Mouse (Mus musculus): ENCODE results near the gene Gnai3. TPM values are rescaled to one million over a fixed set of nuclear protein-coding genes. Genes with fewer than 3 reads are reported as not detected.
A peak's percentile ranks its signal among the peaks of the same experiment; 100 is the strongest.

Gnai3 gene
- polyA plus RNA-seq, 1 experiment from 2014 or later, result 157 TPM

GRCm38 (mm10) chr3:108076836-108077235 lies 69.1 kb downstream of the Gnai3 start:
- no peak for ATAC-seq (ENCODE audit: low read depth)
- Histone ChIP-seq H3K9ac (ENCODE audit: low read depth, low read length) (no peak overlapping the region), H3K36me3 (ENCODE audit: control insufficient read depth, insufficient read depth, low read length) (peaks cover 77% of the 10 kb centered on the region), H3K4me3 (ENCODE audit: low read depth, low read length) (no peak overlapping the region), H3K27ac (replicated peaks; ENCODE audit: low read depth, low read length) (no peak overlapping the region), H3K27me3 (replicated peaks; ENCODE audit: control insufficient read depth, insufficient read depth, low read length) (no peaks in the 10 kb centered on the region), H3K4me2 (ENCODE audit: low read depth, low read length) (no peak overlapping the region), H3K4me1 (ENCODE audit: control insufficient read depth, insufficient read depth, low read length) (peaks cover 4% of the 10 kb centered on the region; the same call in 1 of the 2 replicates), H3K9me3 (ENCODE audit: control insufficient read depth, low read length) (no peaks in the 10 kb centered on the region)
- DNase-seq (ENCODE audit: low spot score), result no peak
- 90% methylated on average over 2 of the region's 9 CpGs for WGBS

DNA sequence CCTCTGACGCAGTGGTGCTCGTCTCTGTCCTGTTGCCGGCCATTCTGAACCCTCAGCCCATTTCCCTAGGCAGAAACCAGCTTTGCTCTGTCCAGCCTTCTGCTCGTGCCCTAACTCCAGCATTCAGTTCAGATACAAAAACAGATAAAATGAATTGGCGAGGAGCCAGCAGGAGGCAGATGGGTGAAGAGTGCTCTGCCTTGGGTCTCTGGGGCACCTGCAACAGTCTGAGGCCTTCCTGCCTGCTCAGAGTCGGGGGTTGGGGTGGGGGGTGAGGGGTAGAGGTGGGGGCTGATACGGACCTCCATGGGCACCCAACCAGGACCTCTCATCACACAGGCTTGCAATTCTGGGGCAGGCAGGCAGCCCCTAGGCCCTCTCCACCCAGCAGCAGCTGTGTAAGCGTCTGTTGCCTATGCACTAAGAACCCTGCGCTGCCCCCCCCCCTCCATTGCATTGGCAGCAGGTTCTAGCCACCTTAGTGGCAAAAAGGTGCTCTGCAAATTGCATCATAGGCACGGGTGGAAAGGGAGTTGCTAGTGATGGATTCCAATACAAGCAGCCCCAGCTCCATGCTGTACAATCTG lies 72.9 kb downstream of the Gnai3 start:
- no peak for ATAC-seq (ENCODE audit: low read depth)
- H3K4me1 ChIP-seq (ENCODE audit: control insufficient read depth, insufficient read depth, low read length), result no peaks in the 10 kb centered on the region
- no peaks in the 10 kb centered on the region for H3K27me3 ChIP-seq (replicated peaks; ENCODE audit: control insufficient read depth, insufficient read depth, low read length)
- H3K9me3 ChIP-seq (ENCODE audit: control insufficient read depth, low read length), result no peaks in the 10 kb centered on the region
- no peak overlapping the region for H3K4me2 ChIP-seq (ENCODE audit: low read depth, low read length)
- H3K9ac ChIP-seq (ENCODE audit: low read depth, low read length), result no peak overlapping the region
- H3K27ac ChIP-seq (replicated peaks; ENCODE audit: low read depth, low read length), result no peak overlapping the region
- DNase-seq (ENCODE audit: low spot score), result no peak
- 73% methylated on average over 9 of the region's 10 CpGs for WGBS
- peaks cover 59% of the 10 kb centered on the region for H3K36me3 ChIP-seq (ENCODE audit: control insufficient read depth, insufficient read depth, low read length)
- no peak overlapping the region for H3K4me3 ChIP-seq (ENCODE audit: low read depth, low read length)

DNA sequence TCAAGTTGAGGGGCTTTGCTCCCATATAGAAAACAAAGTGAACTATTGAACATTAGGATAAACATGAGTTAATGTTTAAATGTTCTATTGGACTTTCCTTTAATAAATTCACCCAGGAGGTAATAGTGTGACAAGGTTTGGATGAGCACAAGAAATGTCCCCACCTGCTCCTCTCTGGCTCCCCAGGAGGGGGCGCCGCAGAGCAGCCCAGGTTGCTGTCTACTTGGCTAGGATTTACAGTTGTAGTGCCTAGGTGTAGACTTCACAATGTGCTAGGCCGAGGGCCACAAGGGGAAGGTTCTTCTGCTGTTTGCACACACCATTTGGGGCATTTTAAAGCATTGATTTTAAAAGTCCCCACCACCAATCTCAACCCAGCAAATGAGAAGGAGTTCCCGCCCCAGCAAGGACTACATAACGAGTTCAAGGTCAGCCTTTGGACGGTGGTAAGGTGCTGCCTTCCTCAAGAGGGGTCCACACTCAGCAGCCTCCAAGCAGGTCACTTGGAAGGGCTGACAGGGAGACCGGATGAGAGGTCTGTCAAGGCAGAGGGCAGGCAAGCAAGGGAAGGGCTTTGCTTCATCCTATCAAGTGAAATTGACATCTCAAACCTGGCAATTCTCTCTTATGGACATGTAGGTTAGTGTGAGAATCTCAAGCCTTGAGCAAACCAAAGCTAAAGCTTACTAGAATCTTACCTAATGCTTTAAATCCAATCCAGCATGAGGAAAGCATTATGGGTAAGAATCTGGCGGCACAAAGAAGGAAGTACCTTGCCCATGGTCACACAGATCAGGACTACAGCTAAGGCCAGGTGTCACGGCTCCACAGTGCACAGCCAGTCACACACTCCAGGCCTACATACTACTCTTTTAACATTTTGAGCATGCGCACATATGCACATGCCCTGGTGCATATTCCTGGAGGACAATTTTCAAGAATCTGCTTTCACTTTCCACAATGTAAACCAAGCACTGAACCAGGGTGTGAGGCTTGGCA lies 75.4 kb downstream of the Gnai3 start:
- H3K4me3 ChIP-seq (ENCODE audit: low read depth, low read length), result no peak overlapping the region
- peaks cover 34% of the 10 kb centered on the region for H3K36me3 ChIP-seq (ENCODE audit: control insufficient read depth, insufficient read depth, low read length)
- no peaks in the 10 kb centered on the region for H3K9me3 ChIP-seq (ENCODE audit: control insufficient read depth, low read length)
- H3K4me1 ChIP-seq (ENCODE audit: control insufficient read depth, insufficient read depth, low read length), result no peaks in the 10 kb centered on the region
- H3K27me3 ChIP-seq (replicated peaks; ENCODE audit: control insufficient read depth, insufficient read depth, low read length), result no peaks in the 10 kb centered on the region
- no peak for ATAC-seq (ENCODE audit: low read depth)
- H3K4me2 ChIP-seq (ENCODE audit: low read depth, low read length), result no peak overlapping the region
- H3K27ac ChIP-seq (replicated peaks; ENCODE audit: low read depth, low read length), result no peak overlapping the region
- WGBS, result 64% methylated on average over 10 of the region's 10 CpGs
- H3K9ac ChIP-seq (ENCODE audit: low read depth, low read length), result no peak overlapping the region
- no peak for DNase-seq (ENCODE audit: low spot score)

DNA sequence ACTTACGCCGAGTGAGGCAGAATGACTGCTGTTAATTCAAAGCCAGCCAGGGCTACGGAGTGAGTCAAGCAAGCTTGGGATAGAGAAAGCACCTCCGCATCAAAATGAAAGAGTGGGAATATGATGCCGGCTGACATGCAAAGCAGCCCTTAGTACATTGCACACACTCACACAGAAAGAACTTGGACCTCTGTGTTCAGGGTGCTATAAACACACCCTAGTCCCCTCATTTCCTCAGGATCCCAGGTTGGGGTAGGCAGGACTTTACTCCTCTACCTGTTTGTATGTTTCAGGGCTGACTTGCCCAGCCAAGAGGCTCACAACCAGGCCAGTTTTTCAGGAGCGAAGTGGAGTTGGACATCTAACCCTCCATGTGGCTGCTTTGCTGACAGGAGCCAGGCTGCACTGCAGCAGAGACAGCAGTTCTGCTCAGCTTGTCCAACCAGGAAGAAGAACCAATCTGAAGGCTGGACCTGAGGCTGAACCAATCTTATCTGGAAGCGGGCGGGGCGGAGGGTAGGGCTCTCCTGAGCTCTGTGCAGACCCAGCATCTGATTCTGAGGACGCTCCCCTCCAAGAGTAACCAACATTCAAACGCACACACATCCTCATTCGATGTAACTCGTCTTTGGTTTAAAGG lies 76.6 kb downstream of the Gnai3 start:
- no peak overlapping the region for H3K27ac ChIP-seq (replicated peaks; ENCODE audit: low read depth, low read length)
- no peak overlapping the region for H3K9ac ChIP-seq (ENCODE audit: low read depth, low read length)
- ATAC-seq (ENCODE audit: low read depth), result 0 out of 2 replicates have a peak, but pooled peaks have one; percentile 34

GRCm38 (mm10) chr3:108068826-108069225 lies 77.1 kb downstream of the Gnai3 start:
- ATAC-seq (ENCODE audit: low read depth) (no peak), DNase-seq (ENCODE audit: low spot score) (no peak)
- Histone ChIP-seq H3K9ac (ENCODE audit: low read depth, low read length) (no peak overlapping the region), H3K9me3 (ENCODE audit: control insufficient read depth, low read length) (no peaks in the 10 kb centered on the region), H3K27me3 (replicated peaks; ENCODE audit: control insufficient read depth, insufficient read depth, low read length) (no peaks in the 10 kb centered on the region), H3K4me1 (ENCODE audit: control insufficient read depth, insufficient read depth, low read length) (no peaks in the 10 kb centered on the region), H3K36me3 (ENCODE audit: control insufficient read depth, insufficient read depth, low read length) (peaks cover 17% of the 10 kb centered on the region), H3K27ac (replicated peaks; ENCODE audit: low read depth, low read length) (no peak overlapping the region), H3K4me3 (ENCODE audit: low read depth, low read length) (no peak overlapping the region), H3K4me2 (ENCODE audit: low read depth, low read length) (no peak overlapping the region)
- WGBS, result 7% methylated on average over 1 of the region's 1 CpGs

More for the DNA sequence above, 76.6 kb downstream of the Gnai3 start:
- no peak overlapping the region for H3K4me2 ChIP-seq (ENCODE audit: low read depth, low read length)
- H3K9me3 ChIP-seq (ENCODE audit: control insufficient read depth, low read length), result no peaks in the 10 kb centered on the region
- H3K27me3 ChIP-seq (replicated peaks; ENCODE audit: control insufficient read depth, insufficient read depth, low read length), result no peaks in the 10 kb centered on the region
- no peaks in the 10 kb centered on the region for H3K4me1 ChIP-seq (ENCODE audit: control insufficient read depth, insufficient read depth, low read length)
- no peak for DNase-seq (ENCODE audit: low spot score)
- no peak overlapping the region for H3K4me3 ChIP-seq (ENCODE audit: low read depth, low read length)
- peaks cover 22% of the 10 kb centered on the region for H3K36me3 ChIP-seq (ENCODE audit: control insufficient read depth, insufficient read depth, low read length)
- WGBS, result 59% methylated on average over 13 of the region's 13 CpGs

GRCm38 (mm10) chr3:108067370-108067934 lies 78.5 kb downstream of the Gnai3 start:
- WGBS, result 74% methylated on average over 6 of the region's 6 CpGs

GRCm38 (mm10) chr3:108065551-108065950 lies 80.4 kb downstream of the Gnai3 start:
- H3K9ac ChIP-seq (ENCODE audit: low read depth, low read length), result no peak overlapping the region
- no peaks in the 10 kb centered on the region for H3K36me3 ChIP-seq (ENCODE audit: control insufficient read depth, insufficient read depth, low read length)

More at GRCm38 (mm10) chr3:108067370-108067934, 78.5 kb downstream of the Gnai3 start:
- no peaks in the 10 kb centered on the region for H3K9me3 ChIP-seq (ENCODE audit: control insufficient read depth, low read length)
- H3K4me2 ChIP-seq (ENCODE audit: low read depth, low read length), result no peak overlapping the region
- no peaks in the 10 kb centered on the region for H3K4me1 ChIP-seq (ENCODE audit: control insufficient read depth, insufficient read depth, low read length)
- ATAC-seq (ENCODE audit: low read depth) (no peak), DNase-seq (ENCODE audit: low spot score) (no peak)
- no peak overlapping the region for H3K27ac ChIP-seq (replicated peaks; ENCODE audit: low read depth, low read length)
- H3K36me3 ChIP-seq (ENCODE audit: control insufficient read depth, insufficient read depth, low read length), result peaks cover 7% of the 10 kb centered on the region
- H3K9ac ChIP-seq (ENCODE audit: low read depth, low read length), result no peak overlapping the region
- no peak overlapping the region for H3K4me3 ChIP-seq (ENCODE audit: low read depth, low read length)
- no peaks in the 10 kb centered on the region for H3K27me3 ChIP-seq (replicated peaks; ENCODE audit: control insufficient read depth, insufficient read depth, low read length)

GRCm38 (mm10) chr3:108064672-108065071 lies 81.3 kb downstream of the Gnai3 start:
- no peaks in the 10 kb centered on the region for H3K4me1 ChIP-seq (ENCODE audit: control insufficient read depth, insufficient read depth, low read length)
- H3K27me3 ChIP-seq (replicated peaks; ENCODE audit: control insufficient read depth, insufficient read depth, low read length), result no peaks in the 10 kb centered on the region
- no peak overlapping the region for H3K9ac ChIP-seq (ENCODE audit: low read depth, low read length)
- no peak for ATAC-seq (ENCODE audit: low read depth)
- H3K4me2 ChIP-seq (ENCODE audit: low read depth, low read length), result no peak overlapping the region
- H3K27ac ChIP-seq (replicated peaks; ENCODE audit: low read depth, low read length), result no peak overlapping the region
- DNase-seq (ENCODE audit: low spot score), result no peak
- H3K9me3 ChIP-seq (ENCODE audit: control insufficient read depth, low read length), result no peaks in the 10 kb centered on the region
- H3K36me3 ChIP-seq (ENCODE audit: control insufficient read depth, insufficient read depth, low read length), result no peaks in the 10 kb centered on the region
- 54% methylated on average over 4 of the region's 4 CpGs for WGBS
- H3K4me3 ChIP-seq (ENCODE audit: low read depth, low read length), result no peak overlapping the region

More at GRCm38 (mm10) chr3:108065551-108065950, 80.4 kb downstream of the Gnai3 start:
- Histone ChIP-seq H3K4me1 (ENCODE audit: control insufficient read depth, insufficient read depth, low read length) (no peaks in the 10 kb centered on the region), H3K4me2 (ENCODE audit: low read depth, low read length) (no peak overlapping the region), H3K9me3 (ENCODE audit: control insufficient read depth, low read length) (no peaks in the 10 kb centered on the region), H3K27me3 (replicated peaks; ENCODE audit: control insufficient read depth, insufficient read depth, low read length) (no peaks in the 10 kb centered on the region), H3K27ac (replicated peaks; ENCODE audit: low read depth, low read length) (no peak overlapping the region), H3K4me3 (ENCODE audit: low read depth, low read length) (no peak overlapping the region)
- ATAC-seq (ENCODE audit: low read depth) (no peak), DNase-seq (ENCODE audit: low spot score) (no peak)
- 66% methylated on average over 9 of the region's 9 CpGs for WGBS
